Mouse (Mus musculus): Measurements from ENCODE around the gene Rad51d. TPM values are rescaled to one million over a fixed set of nuclear protein-coding genes. Genes with fewer than 3 reads are reported as not detected.

Gene Rad51d
- polyA plus RNA-seq, 1 experiment from 2014 or later, result 15.1 TPM

Other genes starting within 250 kb of the Rad51d start
- gene Cct6b, start 126.3 kb downstream of the Rad51d start, polyA plus RNA-seq (2016; fragmentation: Nextera tagmentation; extraction: Ambion mirVana), result 0.37 and 0.41 TPM in 2 replicates
- 31.6 and 35.8 TPM in 2 replicates for gene Zfp830, start 126.3 kb downstream of the Rad51d start, polyA plus RNA-seq (2016; fragmentation: Nextera tagmentation; extraction: Ambion mirVana)
- gene Lig3, start 109.5 kb downstream of the Rad51d start, polyA plus RNA-seq (2016; fragmentation: Nextera tagmentation; extraction: Ambion mirVana), result 43.2 and 44.1 TPM in 2 replicates
- 7.4 and 11.0 TPM in 2 replicates for gene Rffl, start 19.4 kb downstream of the Rad51d start, polyA plus RNA-seq (2016; fragmentation: Nextera tagmentation; extraction: Ambion mirVana)
- gene Fndc8, start 1.5 kb upstream of the Rad51d start, polyA plus RNA-seq (2016; fragmentation: Nextera tagmentation; extraction: Ambion mirVana), result 0.19 and 0.31 TPM in 2 replicates
- 37.0 and 41.3 TPM in 2 replicates for gene Nle1, start 17.8 kb upstream of the Rad51d start, polyA plus RNA-seq (2016; fragmentation: Nextera tagmentation; extraction: Ambion mirVana)
- 0.22 and 0.60 TPM in 2 replicates for gene Unc45b, start 19.9 kb upstream of the Rad51d start, polyA plus RNA-seq (2016; fragmentation: Nextera tagmentation; extraction: Ambion mirVana)
- 0.11 and 0.48 TPM in 2 replicates for gene Slfn5, start 60.7 kb upstream of the Rad51d start, polyA plus RNA-seq (2016; fragmentation: Nextera tagmentation; extraction: Ambion mirVana)
- gene Slfn9, start 101.2 kb upstream of the Rad51d start, polyA plus RNA-seq (2016; fragmentation: Nextera tagmentation; extraction: Ambion mirVana), result 5.9 and 8.5 TPM in 2 replicates
- 0.19 and 0.24 TPM in 2 replicates for gene Slfn8, start 130.2 kb upstream of the Rad51d start, polyA plus RNA-seq (2016; fragmentation: Nextera tagmentation; extraction: Ambion mirVana)
- gene Slfn2, start 174.5 kb upstream of the Rad51d start, polyA plus RNA-seq (2016; fragmentation: Nextera tagmentation; extraction: Ambion mirVana), result 0.85 and 1.9 TPM in 2 replicates
- gene Slfn1, start 226.2 kb upstream of the Rad51d start, polyA plus RNA-seq (2016; fragmentation: Nextera tagmentation; extraction: Ambion mirVana), result not detected in 2 replicates